Mouse (Mus musculus) testis, adult 2 months (tissue): ENCODE measurements around the gene Khsrp. TPM values are rescaled to one million over a fixed set of nuclear protein-coding genes. Genes with fewer than 3 reads are reported as not detected.

Experiments
- H3K27ac ChIP-seq: fragments of 200-500 bp; 2 replicates; pipeline ENCODE4 v1.5.1; 2012; ENCODE audit warnings: low read depth, low read length; ENCODE audit not compliant: control insufficient read depth, insufficient read depth
- H3K27me3 ChIP-seq: fragments of 200-500 bp; 2 replicates; pipeline ENCODE4 v1.6.1; 2012; ENCODE audit warnings: mild to moderate bottlenecking, low read length, moderate library complexity; ENCODE audit not compliant: control insufficient read depth, insufficient read depth
- H3K36me3 ChIP-seq: fragments of 200-500 bp; 2 replicates; pipeline ENCODE4 v1.6.1; 2012; ENCODE audit warnings: mild to moderate bottlenecking, low read length; ENCODE audit not compliant: control insufficient read depth, insufficient read depth
- H3K4me1 ChIP-seq: fragments of 200-500 bp; 2 replicates; pipeline ENCODE4 v1.6.1; 2012; ENCODE audit warnings: low read length; ENCODE audit not compliant: control insufficient read depth, insufficient read depth
- H3K4me3 ChIP-seq: fragments of 200-500 bp; 2 replicates; pipeline ENCODE4 v1.5.1; 2012; ENCODE audit warnings: low read depth, mild to moderate bottlenecking, low read length, moderate library complexity, mixed read lengths; ENCODE audit not compliant: control insufficient read depth
- CTCF ChIP-seq: fragments of 200-500 bp; IDR thresholded peaks from 2 replicates; pipeline ENCODE4 v1.5.1; 2012; ENCODE audit warnings: low read depth, mild to moderate bottlenecking, inconsistent platforms, low read length, moderate library complexity; ENCODE audit not compliant: control insufficient read depth, insufficient read depth, insufficient replicate concordance
- POLR2A ChIP-seq: fragments of 200-500 bp; IDR thresholded peaks from 2 replicates; pipeline ENCODE4 v1.6.1; 2012; ENCODE audit warnings: low read depth, mild to moderate bottlenecking, inconsistent platforms, low read length, moderate library complexity; ENCODE audit not compliant: control insufficient read depth
- polyA plus RNA-seq: library from polyadenylated mRNA; depleted of rRNA; stranded (reverse); fragments of >200 nt; gene quantifications from 2 replicates; pipeline ENCODE4 v1.2.3, GENCODE M21; 2012

Gene Khsrp
- polyA plus RNA-seq, 1 experiment = 45.2 TPM

DNA sequence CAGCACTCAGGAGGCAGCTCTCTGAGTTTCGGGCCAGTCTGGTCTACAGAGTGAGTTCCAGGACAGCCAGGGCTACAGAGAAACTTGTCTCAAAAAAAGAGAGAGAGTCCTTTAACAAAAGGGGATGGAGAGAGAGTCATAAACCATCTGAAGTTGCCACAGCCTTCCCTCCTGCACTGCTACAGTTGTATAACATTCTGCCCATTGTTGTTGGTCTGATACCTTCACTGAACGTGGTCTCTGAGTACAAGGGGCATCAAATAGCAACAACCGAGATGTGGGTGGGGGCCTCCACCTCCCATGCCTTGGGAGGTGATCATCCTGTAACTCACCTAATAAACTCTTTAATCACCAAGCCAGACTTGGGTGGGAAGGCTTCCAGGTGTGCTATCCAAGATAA, 45.7 kb downstream of the Khsrp start:
- Histone ChIP-seq H3K4me3 (no peak overlapping the region), H3K36me3 (no peaks in the 10 kb centered on the region), H3K4me1 (peaks cover 2% of the 10 kb centered on the region), H3K27me3 (no peaks in the 10 kb centered on the region), H3K27ac (no peak overlapping the region)
- TF ChIP-seq POLR2A (no peak), CTCF (no peak)

DNA sequence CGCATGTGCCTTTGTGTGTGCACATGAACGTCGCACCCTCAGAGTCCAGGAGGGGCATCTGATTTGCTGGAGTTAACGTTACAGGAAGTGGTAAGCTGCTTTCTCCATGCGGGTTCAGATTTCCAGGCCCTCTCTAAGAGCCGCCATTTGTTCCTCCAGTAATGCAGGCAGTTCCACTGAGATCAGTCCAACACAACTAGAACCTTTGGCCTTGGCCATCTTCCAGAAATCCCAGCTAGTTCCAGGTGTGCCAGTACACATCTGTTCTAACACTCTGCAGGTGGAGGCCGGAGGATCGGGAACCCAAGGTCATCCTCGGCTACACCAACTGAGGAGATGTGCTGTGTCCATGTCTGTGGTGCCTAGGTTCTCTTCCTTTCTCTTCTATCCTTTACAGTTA, 46.4 kb downstream of the Khsrp start:
- Histone ChIP-seq H3K27me3 (no peaks in the 10 kb centered on the region), H3K4me1 (peaks cover 2% of the 10 kb centered on the region), H3K4me3 (no peak overlapping the region), H3K36me3 (no peaks in the 10 kb centered on the region), H3K27ac (no peak overlapping the region)
- no peak for TF ChIP-seq POLR2A
- TF ChIP-seq CTCF = no peak

DNA sequence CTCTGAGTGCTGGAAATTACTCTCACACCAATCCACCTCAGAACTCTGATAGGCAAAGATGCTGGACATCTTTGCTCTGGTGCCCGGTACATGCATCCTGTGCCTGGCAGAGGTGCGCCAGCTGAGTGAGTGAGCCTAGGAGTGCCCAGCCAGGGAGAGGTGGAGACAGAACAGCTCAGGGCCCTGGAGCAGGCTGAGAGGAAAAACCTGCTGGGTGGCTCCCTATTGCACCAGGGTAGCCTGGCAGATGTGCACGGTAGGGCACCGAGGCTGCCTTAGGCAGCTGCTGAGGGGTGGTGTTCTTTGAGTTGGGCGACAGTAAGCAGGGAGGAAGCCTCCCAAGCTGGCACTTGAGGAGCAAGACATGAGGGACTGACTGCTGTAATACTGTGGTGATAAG, 49.3 kb downstream of the Khsrp start, which contains the start of gene Acer1:
Gene Acer1, minus strand, starts transcription at position 114 of the 400 bp plus-strand sequence.
- Histone ChIP-seq H3K27me3 (no peaks in the 10 kb centered on the region), H3K36me3 (no peaks in the 10 kb centered on the region), H3K4me1 (no peaks in the 10 kb centered on the region), H3K27ac (no peak within 1 kb of the TSS), H3K4me3 (no peak within 1 kb of the TSS)
- no peak for TF ChIP-seq CTCF

DNA sequence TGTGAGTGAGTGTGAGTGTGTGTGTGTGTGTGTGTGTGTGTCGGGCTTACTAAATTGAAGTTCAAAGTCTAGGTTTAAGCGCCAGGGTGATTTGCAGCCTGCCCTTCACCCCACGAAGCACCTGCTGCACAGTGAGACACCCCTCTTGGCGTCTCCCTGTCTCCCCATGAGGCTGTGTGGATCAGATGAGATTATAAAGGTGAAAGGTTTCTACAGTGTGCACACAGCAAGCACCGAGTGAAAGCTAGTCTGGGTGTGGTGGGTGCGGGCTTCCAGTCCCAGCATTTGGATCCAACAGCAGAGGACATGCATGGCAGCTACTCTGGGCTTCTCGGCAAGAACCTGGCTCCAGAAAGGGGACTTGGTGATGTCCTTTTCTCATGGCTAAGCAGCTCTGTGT, 50.3 kb downstream of the Khsrp start:
- Histone ChIP-seq H3K4me1 (no peaks in the 10 kb centered on the region), H3K36me3 (no peaks in the 10 kb centered on the region), H3K27ac (no peak overlapping the region), H3K27me3 (no peaks in the 10 kb centered on the region), H3K4me3 (no peak overlapping the region)
- TF ChIP-seq POLR2A (no peak), CTCF (no peak)

DNA sequence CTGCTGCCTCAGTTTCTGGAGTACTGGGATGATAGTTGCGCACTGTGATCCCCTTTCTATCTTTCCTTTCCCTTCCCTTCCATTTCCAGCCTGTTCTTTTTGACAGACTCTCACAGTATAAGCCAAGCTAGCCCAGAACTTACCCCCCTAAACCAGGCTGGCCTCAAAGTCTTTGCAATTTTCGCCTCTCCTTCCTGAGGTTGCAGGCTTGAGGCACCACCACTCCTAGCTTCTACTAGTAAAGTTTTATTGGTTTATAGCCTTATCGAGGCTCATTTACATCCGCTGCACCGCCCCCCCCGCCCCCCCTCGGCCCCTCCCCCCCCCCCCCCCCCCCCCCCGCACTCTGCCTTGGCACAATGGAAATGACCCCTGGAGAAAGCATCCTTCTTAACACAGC, 51.8 kb downstream of the Khsrp start:
- H3K27me3 ChIP-seq = no peaks in the 10 kb centered on the region
- TF ChIP-seq CTCF (no peak), POLR2A (no peak)
- no peak overlapping the region for H3K4me3 ChIP-seq
- H3K36me3 ChIP-seq = no peaks in the 10 kb centered on the region
- no peak overlapping the region for H3K27ac ChIP-seq
- H3K4me1 ChIP-seq = peaks cover 2% of the 10 kb centered on the region

- TF ChIP-seq POLR2A (no peak), CTCF (no peak)
- no peak overlapping the region for H3K27ac ChIP-seq
- H3K36me3 ChIP-seq = no peaks in the 10 kb centered on the region
- H3K4me1 ChIP-seq = peaks cover 5% of the 10 kb centered on the region
- no peaks in the 10 kb centered on the region for H3K27me3 ChIP-seq
- H3K4me3 ChIP-seq = no peak overlapping the region
Measured at GRCm38 (mm10) chr17:56976531-56977390, 54.6 kb downstream of the Khsrp start.

DNA sequence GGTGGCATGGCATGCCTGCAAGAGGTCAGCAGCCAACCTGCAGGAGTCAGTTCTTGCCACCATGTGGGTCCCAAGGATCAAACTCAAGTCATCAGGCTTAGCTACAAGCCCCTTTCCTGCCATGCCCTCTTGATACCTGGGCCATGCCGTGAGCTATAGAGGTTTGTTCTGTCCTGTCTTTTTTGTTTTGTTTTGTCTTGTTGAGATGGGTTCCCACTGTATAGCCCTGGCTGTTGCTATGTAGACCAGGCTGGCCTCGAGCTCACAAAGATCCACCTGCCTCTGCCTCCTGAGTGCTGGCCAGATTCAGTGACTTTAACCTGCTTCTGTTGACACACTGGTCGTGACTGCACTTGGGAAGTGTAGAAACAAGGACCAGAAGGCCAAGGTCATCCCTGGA, 55.9 kb downstream of the Khsrp start:
- Histone ChIP-seq H3K27me3 (no peaks in the 10 kb centered on the region), H3K4me1 (peaks cover 5% of the 10 kb centered on the region), H3K27ac (no peak overlapping the region), H3K4me3 (no peak overlapping the region), H3K36me3 (no peaks in the 10 kb centered on the region)
- TF ChIP-seq POLR2A (no peak), CTCF (no peak)
